Mouse (Mus musculus): Measurements from ENCODE around the gene Atp2b4.
A peak's percentile ranks its signal among the peaks of the same experiment; 100 is the strongest.

The Atp2b4 gene

GRCm38 (mm10) chr1:133800948-133801393 lies at the start of gene Atp2b4:
Atp2b4 (minus strand) TSS chr1:133801041.
- peak; percentile 96 for DNase-seq

GRCm38 (mm10) chr1:133844734-133845133 lies 43.9 kb upstream of the Atp2b4 start:
- DNase-seq = no peak

GRCm38 (mm10) chr1:133843900-133844299 lies 43.1 kb upstream of the Atp2b4 start:
- no peak for DNase-seq

- DNase-seq = no peak
Measured at GRCm38 (mm10) chr1:133843370-133843769, 42.5 kb upstream of the Atp2b4 start.

GRCm38 (mm10) chr1:133842074-133842725 lies 41.4 kb upstream of the Atp2b4 start:
- DNase-seq = no peak

- DNase-seq = no peak
Measured at GRCm38 (mm10) chr1:133841171-133841926, 40.5 kb upstream of the Atp2b4 start.

- DNase-seq = no peak
Measured at GRCm38 (mm10) chr1:133840530-133840929, 39.7 kb upstream of the Atp2b4 start.

- no peak for DNase-seq
Measured at GRCm38 (mm10) chr1:133834309-133834708, 33.5 kb upstream of the Atp2b4 start.

GRCm38 (mm10) chr1:133832781-133833180 lies 31.9 kb upstream of the Atp2b4 start:
- no peak for DNase-seq

GRCm38 (mm10) chr1:133826193-133826592 lies 25.4 kb upstream of the Atp2b4 start:
- DNase-seq = no peak

- DNase-seq = no peak
Measured at GRCm38 (mm10) chr1:133825543-133825942, 24.7 kb upstream of the Atp2b4 start.

GRCm38 (mm10) chr1:133825140-133825539 lies 24.3 kb upstream of the Atp2b4 start:
- no peak for DNase-seq

GRCm38 (mm10) chr1:133821144-133821543 lies 20.3 kb upstream of the Atp2b4 start:
- DNase-seq = no peak

- DNase-seq = no peak
Measured at GRCm38 (mm10) chr1:133820100-133820499, 19.3 kb upstream of the Atp2b4 start.

- no peak for DNase-seq
Measured at GRCm38 (mm10) chr1:133818531-133818930, 17.7 kb upstream of the Atp2b4 start.

GRCm38 (mm10) chr1:133815747-133816491 lies 15.1 kb upstream of the Atp2b4 start:
- no peak for DNase-seq

GRCm38 (mm10) chr1:133809376-133809775 lies 8.5 kb upstream of the Atp2b4 start:
- DNase-seq = no peak

- no peak for DNase-seq
Measured at GRCm38 (mm10) chr1:133808020-133808419, 7.2 kb upstream of the Atp2b4 start.

- DNase-seq = no peak
Measured at GRCm38 (mm10) chr1:133801743-133802142, 902 bp upstream of the Atp2b4 start.

GRCm38 (mm10) chr1:133800512-133800911 lies 329 bp downstream of the Atp2b4 start:
- peak; percentile 21 for DNase-seq

- DNase-seq = no peak
Measured at GRCm38 (mm10) chr1:133799686-133800445, 975 bp downstream of the Atp2b4 start.

GRCm38 (mm10) chr1:133798821-133799415 lies 1.9 kb downstream of the Atp2b4 start:
- DNase-seq = no peak

All from cerebellum, adult 9-10 months (tissue).